Mouse (Mus musculus) bone marrow, adult 2 months (tissue): ENCODE measurements around the gene Fgfr2.

Source experiments
- CTCF ChIP-seq: fragments of 200-500 bp; IDR thresholded peaks from 2 replicates; pipeline ENCODE4 v1.5.1; 2011; ENCODE audit warnings: low read length, control low read depth; ENCODE audit not compliant: control insufficient read depth, insufficient read depth
- POLR2A ChIP-seq: fragments of 200-500 bp; IDR thresholded peaks from 2 replicates; pipeline ENCODE4 v1.6.1; 2011; ENCODE audit warnings: low read depth, mild to moderate bottlenecking, control low read depth, low read length, borderline replicate concordance; ENCODE audit not compliant: control insufficient read depth

GRCm38 (mm10) chr7:130165408-130165807 is 2957.7 kb downstream of the Fgfr2 start:
- no peak for TF ChIP-seq CTCF
- no peak for TF ChIP-seq POLR2A
